Mouse (Mus musculus) embryo, embryonic 11 days (tissue): Measurements from ENCODE around the gene Slc39a10.

ENCODE experiments used
- DNase-seq: peaks from one replicate; pipeline ENCODE4 v3.0.0-alpha.2; 2015

Gene Slc39a10

GRCm38 (mm10) chr1:46892752-46893151 lies at the start of gene Slc39a10:
Gene Slc39a10, minus strand, starts transcription at chr1:46892852.
- no peak for DNase-seq

- DNase-seq: no peak
Observed at GRCm38 (mm10) chr1:46939295-46939694, 46.6 kb upstream of the Slc39a10 start.

- DNase-seq: no peak
Observed at GRCm38 (mm10) chr1:46937641-46938040, 45.0 kb upstream of the Slc39a10 start.

- no peak for DNase-seq
Observed at GRCm38 (mm10) chr1:46927104-46927503, 34.5 kb upstream of the Slc39a10 start.

- no peak for DNase-seq
Observed at GRCm38 (mm10) chr1:46926239-46926638, 33.6 kb upstream of the Slc39a10 start.

GRCm38 (mm10) chr1:46924992-46925391 lies 32.3 kb upstream of the Slc39a10 start:
- no peak for DNase-seq

GRCm38 (mm10) chr1:46922904-46923303 lies 30.3 kb upstream of the Slc39a10 start:
- DNase-seq: no peak

GRCm38 (mm10) chr1:46921630-46922029 lies 29.0 kb upstream of the Slc39a10 start:
- DNase-seq: no peak

GRCm38 (mm10) chr1:46916237-46916636 lies 23.6 kb upstream of the Slc39a10 start:
- no peak for DNase-seq

- DNase-seq: no peak
Observed at GRCm38 (mm10) chr1:46914349-46914748, 21.7 kb upstream of the Slc39a10 start.

GRCm38 (mm10) chr1:46912506-46913156 lies 20.0 kb upstream of the Slc39a10 start:
- no peak for DNase-seq

- DNase-seq: no peak
Observed at GRCm38 (mm10) chr1:46910154-46910553, 17.5 kb upstream of the Slc39a10 start.

GRCm38 (mm10) chr1:46905706-46906105 lies 13.1 kb upstream of the Slc39a10 start:
- no peak for DNase-seq

- DNase-seq: no peak
Observed at GRCm38 (mm10) chr1:46902102-46902683, 9.5 kb upstream of the Slc39a10 start.

GRCm38 (mm10) chr1:46894281-46894842 lies 1.7 kb upstream of the Slc39a10 start:
- DNase-seq: no peak

GRCm38 (mm10) chr1:46888726-46889125 lies 3.9 kb downstream of the Slc39a10 start:
- peak; percentile 39 for DNase-seq

GRCm38 (mm10) chr1:46888324-46888723 lies 4.3 kb downstream of the Slc39a10 start:
- DNase-seq: peak; percentile 29

- DNase-seq: peak; percentile 32
Observed at GRCm38 (mm10) chr1:46887908-46888307, 4.7 kb downstream of the Slc39a10 start.

GRCm38 (mm10) chr1:46886091-46886490 lies 6.6 kb downstream of the Slc39a10 start:
- peak; percentile 54 for DNase-seq

GRCm38 (mm10) chr1:46885231-46885630 lies 7.4 kb downstream of the Slc39a10 start:
- DNase-seq: peak; percentile 49

GRCm38 (mm10) chr1:46879951-46880350 lies 12.7 kb downstream of the Slc39a10 start:
- DNase-seq: no peak

- DNase-seq: no peak
Observed at GRCm38 (mm10) chr1:46873770-46874169, 18.9 kb downstream of the Slc39a10 start.

GRCm38 (mm10) chr1:46869788-46870187 lies 22.9 kb downstream of the Slc39a10 start:
- no peak for DNase-seq

- DNase-seq: no peak
Observed at GRCm38 (mm10) chr1:46864175-46864885, 28.3 kb downstream of the Slc39a10 start.
